Mouse (Mus musculus) kidney, postnatal 0 days (tissue): ENCODE measurements at regions not wholly inside any gene's neighbourhood (a gene's known extent, or its start where the extent isn't known, plus 50 kb on each side); places are given as distances from the start of the nearest gene placed in this dataset.
A peak's percentile ranks its signal among the peaks of the same experiment; 100 is the strongest.

Source experiments
- ATAC-seq: fragments of 200-750 bp; cut with Nextera tagmentation; replicated peaks from 2 replicates; pipeline ENCODE4 v1.8.0; 2017; ENCODE audit warnings: low read depth, moderate number of reproducible peaks, moderate TSS enrichment, moderate library complexity; ENCODE audit not compliant: low FRiP score
- DNase-seq: peaks from one replicate; pipeline ENCODE4 v3.0.0-alpha.2; 2016; ENCODE audit warnings: low spot score
- H3K27ac ChIP-seq: fragments of 300-500 bp; sonication (generic); 2 replicates; pipeline ENCODE4 v1.5.1; 2014; ENCODE audit warnings: mild to moderate bottlenecking
- H3K27me3 ChIP-seq: fragments of 300-500 bp; sonication (generic); 2 replicates; pipeline ENCODE4 v1.6.1; 2014; ENCODE audit warnings: low read length, mixed read lengths; ENCODE audit not compliant: insufficient read depth
- H3K36me3 ChIP-seq: fragments of 300-500 bp; sonication (generic); 2 replicates; pipeline ENCODE4 v1.6.1; 2014; ENCODE audit warnings: low read length, mixed read lengths; ENCODE audit not compliant: insufficient read depth
- H3K4me1 ChIP-seq: fragments of 300-500 bp; sonication (generic); replicated peaks from 2 replicates; pipeline ENCODE4 v1.6.1; 2014; ENCODE audit warnings: antibody characterized with exemption, low read length, mixed read lengths; ENCODE audit not compliant: insufficient read depth
- H3K4me2 ChIP-seq: fragments of 300-500 bp; sonication (generic); 2 replicates; pipeline ENCODE4 v1.6.1; 2014; ENCODE audit warnings: mild to moderate bottlenecking, low read length, moderate library complexity, mixed read lengths
- H3K4me3 ChIP-seq: fragments of 300-500 bp; sonication (generic); replicated peaks from 2 replicates; pipeline ENCODE4 v1.5.1; 2014; ENCODE audit warnings: low read depth, low read length
- H3K9ac ChIP-seq: fragments of 300-500 bp; sonication (generic); 2 replicates; pipeline ENCODE4 v1.6.1; 2014; ENCODE audit warnings: low read depth, low read length
- H3K9me3 ChIP-seq: fragments of 300-500 bp; sonication (generic); replicated peaks from 2 replicates; pipeline ENCODE4 v1.6.1; 2016; ENCODE audit warnings: low read length, inconsistent platforms, mixed read lengths
- CTCF ChIP-seq: IDR thresholded peaks from 2 replicates; pipeline ENCODE4 v1.5.1; 2016; ENCODE audit warnings: antibody characterized with exemption, low read depth, mild to moderate bottlenecking, moderate library complexity
- whole genome bisulfite sequencing: fragments of 180-500 bp; shearing (Covaris S2); extraction: QIAGEN DNeasy Blood & Tissue Kit; methylation state at CpG from one replicate; pipeline ENCODE4 v1.1.7; 2014; 5-methylcytosine and 5-hydroxymethylcytosine counted together

GRCm38 (mm10) chr2:79510485-79511094, 54.0 kb upstream of the Cerkl start:
- 38% methylated on average over 10 of the region's 10 CpGs for WGBS
- Histone ChIP-seq H3K4me2 (0 out of 2 replicates have a peak overlapping the region, but pooled peaks have one; percentile 0), H3K27me3 (no peaks in the 10 kb centered on the region), H3K36me3 (no peaks in the 10 kb centered on the region), H3K4me1 (no peaks in the 10 kb centered on the region), H3K27ac (no peak overlapping the region), H3K9me3 (no peaks in the 10 kb centered on the region), H3K9ac (no peak overlapping the region), H3K4me3 (no peak overlapping the region)
- TF ChIP-seq CTCF, result no peak
- ATAC-seq (no peak), DNase-seq (no peak)

- Histone ChIP-seq H3K4me1 (no peaks in the 10 kb centered on the region), H3K27ac (no peak overlapping the region), H3K27me3 (no peaks in the 10 kb centered on the region), H3K9me3 (no peaks in the 10 kb centered on the region), H3K4me3 (no peak overlapping the region), H3K9ac (no peak overlapping the region), H3K4me2 (0 out of 2 replicates have a peak overlapping the region, but pooled peaks have one; percentile 0), H3K36me3 (no peaks in the 10 kb centered on the region)
- WGBS, result 34% methylated on average over 6 of the region's 6 CpGs
- TF ChIP-seq CTCF, result no peak
- ATAC-seq (no peak), DNase-seq (no peak)
These were observed 54.5 kb upstream of the Cerkl start for GRCm38 (mm10) chr2:79511108-79511507.

GRCm38 (mm10) chr2:79511676-79512323, 55.2 kb upstream of the Cerkl start:
- Histone ChIP-seq H3K4me1 (no peaks in the 10 kb centered on the region), H3K4me2 (peak overlapping the region; percentile 42), H3K27ac (no peak overlapping the region), H3K9me3 (no peaks in the 10 kb centered on the region), H3K36me3 (no peaks in the 10 kb centered on the region), H3K9ac (no peak overlapping the region), H3K27me3 (no peaks in the 10 kb centered on the region), H3K4me3 (no peak overlapping the region)
- 20% methylated on average over 11 of the region's 11 CpGs for WGBS
- peak; percentile 82 for TF ChIP-seq CTCF
- ATAC-seq (no peak), DNase-seq (peak; percentile 94)

- Histone ChIP-seq H3K36me3 (no peaks in the 10 kb centered on the region), H3K4me3 (no peak overlapping the region), H3K9me3 (no peaks in the 10 kb centered on the region), H3K4me1 (no peaks in the 10 kb centered on the region), H3K4me2 (peak overlapping the region; percentile 42; the same call in 1 of the 2 replicates), H3K27me3 (no peaks in the 10 kb centered on the region), H3K27ac (no peak overlapping the region), H3K9ac (no peak overlapping the region)
- DNase-seq, result no peak
- no peak for TF ChIP-seq CTCF
- WGBS, result 46% methylated on average over 2 of the region's 2 CpGs
- no peak for ATAC-seq
These were observed 55.8 kb upstream of the Cerkl start for GRCm38 (mm10) chr2:79512374-79512773.

- Histone ChIP-seq H3K9me3 (no peaks in the 10 kb centered on the region), H3K4me3 (no peak overlapping the region), H3K4me1 (no peaks in the 10 kb centered on the region), H3K9ac (no peak overlapping the region), H3K27me3 (no peaks in the 10 kb centered on the region), H3K4me2 (no peak overlapping the region), H3K27ac (no peak overlapping the region), H3K36me3 (no peaks in the 10 kb centered on the region)
- ATAC-seq, result no peak
- WGBS, result 87% methylated on average over 3 of the region's 3 CpGs
- no peak for TF ChIP-seq CTCF
- DNase-seq, result no peak
These were observed 57.1 kb upstream of the Cerkl start for GRCm38 (mm10) chr2:79513726-79514125.

GRCm38 (mm10) chr2:79518046-79518750, 61.6 kb upstream of the Cerkl start:
- H3K9me3 ChIP-seq, result no peaks in the 10 kb centered on the region
- no peak overlapping the region for H3K9ac ChIP-seq
- TF ChIP-seq CTCF, result no peak
- no peak overlapping the region for H3K27ac ChIP-seq
- no peak for DNase-seq
- H3K4me1 ChIP-seq, result no peaks in the 10 kb centered on the region
- ATAC-seq, result no peak
- H3K4me3 ChIP-seq, result no peak overlapping the region
- 78% methylated on average over 8 of the region's 8 CpGs for WGBS
- no peaks in the 10 kb centered on the region for H3K27me3 ChIP-seq
- H3K4me2 ChIP-seq, result no peak overlapping the region
- H3K36me3 ChIP-seq, result no peaks in the 10 kb centered on the region
